Mouse (Mus musculus): ENCODE measurements around the gene Brf1.

DNA sequence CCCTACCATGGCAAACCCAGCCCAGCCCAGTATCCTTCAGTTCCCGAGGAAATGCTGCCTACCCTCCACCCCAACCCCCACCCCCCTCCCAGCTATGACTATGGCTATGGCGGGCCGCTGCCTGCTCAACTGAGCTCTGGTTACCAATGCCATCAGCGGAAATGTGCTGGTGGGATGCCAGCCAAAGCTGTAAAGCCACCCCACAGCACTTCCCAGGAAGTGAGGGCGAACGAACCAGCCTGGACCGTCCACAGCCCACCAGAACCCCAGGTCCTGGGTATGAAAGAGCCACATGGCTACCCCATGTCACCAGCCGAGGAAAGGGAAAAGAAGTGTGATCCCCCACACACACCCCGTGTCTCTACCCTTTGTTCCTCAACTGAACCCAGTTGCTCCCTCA lies 59.8 kb downstream of the Brf1 start:
- TF ChIP-seq GATA1 (IDR thresholded peaks at IDR 0.05; ENCODE audit: borderline replicate concordance, low read length) (no peak), FLI1 (IDR thresholded peaks at IDR 0.05; ENCODE audit: low read length) (no peak)
